Mouse (Mus musculus): Measurements from ENCODE around the gene Tet2. TPM values are rescaled to one million over a fixed set of nuclear protein-coding genes. Genes with fewer than 3 reads are reported as not detected.
A peak's percentile ranks its signal among the peaks of the same experiment; 100 is the strongest.

Gene Tet2
- total and polyA plus RNA-seq, 3 experiments: 6.8 to 101 (median 10.9) TPM

- TF ChIP-seq ZKSCAN1 (IDR thresholded peaks at IDR 0.05; ENCODE audit: low read depth, low read length): no peak
- TF ChIP-seq MAZ (IDR thresholded peaks at IDR 0.05; ENCODE audit: low read depth, low read length): no peak
- no peak for TF ChIP-seq CHD1 (IDR thresholded peaks at IDR 0.05; ENCODE audit: low read depth, low read length)
- no peak for TF ChIP-seq NELFE (IDR thresholded peaks at IDR 0.05; ENCODE audit: low read depth, low read length)
- no peak for TF ChIP-seq CHD2 (IDR thresholded peaks at IDR 0.05; ENCODE audit: low read length)
- no peak for TF ChIP-seq UBTF (IDR thresholded peaks at IDR 0.05; ENCODE audit: borderline replicate concordance, insufficient read depth, low read depth, low read length)
- peak; percentile 88 to 94 for TF ChIP-seq EP300 (IDR thresholded peaks at IDR 0.05; ENCODE audit: low read depth in 1 of 2, low read length in 2 of 2)
- TF ChIP-seq JUND (IDR thresholded peaks at IDR 0.05; ENCODE audit: low read depth, low read length): no peak
- no peak for TF ChIP-seq RAD21 (IDR thresholded peaks at IDR 0.05; ENCODE audit: low read depth, low read length)
Measured at GRCm38 (mm10) chr3:133463233-133463632, 81.7 kb downstream of the Tet2 start (continued).

- Histone ChIP-seq H3K27me3 (ENCODE audit: control insufficient read depth in 1 of 2, insufficient read depth in 2 of 2, low read length in 2 of 2) (no peaks in the 10 kb centered on the region), H3K79me2 (ENCODE audit: control insufficient read depth, insufficient read depth, low read length, poor library complexity) (no peaks in the 10 kb centered on the region), H3K27ac (ENCODE audit: control insufficient read depth, low read depth, low read length) (no peak overlapping the region), H3K9me3 (replicated peaks; ENCODE audit: insufficient read depth, low read length) (no peaks in the 10 kb centered on the region), H3K4me1 (ENCODE audit: control insufficient read depth in 1 of 2, insufficient read depth in 2 of 2, low read length in 2 of 2) (peaks cover 0 to 8% of the 10 kb centered on the region in 2 experiments; a peak in 3 of 4 replicates), H3K9ac (ENCODE audit: control insufficient read depth, low read depth, low read length, poor library complexity, severe bottlenecking) (no peak overlapping the region), H3K4me3 (ENCODE audit: control insufficient read depth in 1 of 2, insufficient read depth in 1 of 2, low read depth in 2 of 2, low read length in 2 of 2) (no peak overlapping the region), H3K36me3 (ENCODE audit: control insufficient read depth in 1 of 2, insufficient read depth in 2 of 2, low read length in 2 of 2) (peaks cover 1 to 9% of the 10 kb centered on the region in 2 experiments; a peak in 3 of 4 replicates)
- TF ChIP-seq E2F4 (IDR thresholded peaks at IDR 0.05; ENCODE audit: borderline replicate concordance, low read depth, low read length) (no peak), KAT2A (conservative IDR thresholded peaks at IDR 0.05; ENCODE audit: low read depth, low read length) (no peak), CHD2 (IDR thresholded peaks at IDR 0.05; ENCODE audit: low read length) (no peak), RCOR1 (IDR thresholded peaks at IDR 0.05; ENCODE audit: low read depth, low read length) (no peak), NRF1 (IDR thresholded peaks at IDR 0.05; ENCODE audit: insufficient read depth, low read depth, low read length, poor library complexity, severe bottlenecking) (no peak), MAX (IDR thresholded peaks at IDR 0.05; ENCODE audit: low read length) (no peak), NELFE (IDR thresholded peaks at IDR 0.05; ENCODE audit: low read depth, low read length) (no peak), CTCF (IDR thresholded peaks at IDR 0.05 in 2 of 3, conservative IDR thresholded peaks at IDR 0.05 in 1 of 3; ENCODE audit: control insufficient read depth in 1 of 3, insufficient read depth in 1 of 3, low read depth in 2 of 3, low read length in 3 of 3, poor library complexity in 1 of 3, severe bottlenecking in 1 of 3) (no peak), RAD21 (IDR thresholded peaks at IDR 0.05; ENCODE audit: low read depth, low read length) (no peak), MAZ (IDR thresholded peaks at IDR 0.05; ENCODE audit: low read depth, low read length) (no peak), SMC3 (IDR thresholded peaks at IDR 0.05; ENCODE audit: low read depth, low read length) (no peak), USF2 (IDR thresholded peaks at IDR 0.05; ENCODE audit: borderline replicate concordance in 1 of 2, insufficient read depth in 1 of 2, low read depth in 1 of 2, low read length in 2 of 2) (no peak), UBTF (IDR thresholded peaks at IDR 0.05; ENCODE audit: borderline replicate concordance, insufficient read depth, low read depth, low read length) (no peak), ELF1 (IDR thresholded peaks at IDR 0.05; ENCODE audit: low read depth, low read length) (no peak), TAL1 (IDR thresholded peaks at IDR 0.05; ENCODE audit: low read length) (no peak), POLR2A (IDR thresholded peaks at IDR 0.05; ENCODE audit: control insufficient read depth in 1 of 2, insufficient read depth in 1 of 2, low read depth in 1 of 2, low read length in 2 of 2, poor library complexity in 1 of 2) (no peak)
- no peak for DNase-seq (ENCODE audit: low read depth, low spot score)
Measured at GRCm38 (mm10) chr3:133462485-133462884, 82.5 kb downstream of the Tet2 start.
